17 mouse cellular contexts compared by ENCODE assay signal in genomic region chr17:71206136-71206893, GRCm38 (mm10). TPM values are rescaled to one million over a fixed set of nuclear protein-coding genes. Genes with fewer than 3 reads are reported as not detected.
DNase-seq lines count a peak whose midpoint lies in the region; ATAC-seq lines count a peak whose summit lies in the region.
"Had no signal": no experiment of that assay in that cellular context is flagged by ENCODE, and none has a peak within 500 bp of the region (broad histone marks: within the 10 kb centered on the region; RNA-seq: fewer than 3 reads in every experiment).

No protein-coding gene starts in this region.

- DNase-seq in adrenal gland, postnatal 10 days, result peak; percentile 13
- DNase-seq in adrenal gland, postnatal 14 days, result no peak
- DNase-seq in 3T3-L1 (ENCODE audit: low read depth, low spot score), result peak; percentile 29
- DNase-seq in induced T-regulatory cell, adult 2 months (ENCODE audit: low read depth), result peak; percentile 35
- no peak for DNase-seq in urinary bladder, adult 18-20 months (ENCODE audit: low spot score in 2 of 2)
- DNase-seq in ovary, postnatal 14 days (ENCODE audit: low spot score), result no peak
- no peak for DNase-seq in frontal cortex, postnatal 10 days (ENCODE audit: low spot score in 2 of 2)
- DNase-seq: cerebellum, adult 11 months; forebrain, postnatal 0 days; gastrocnemius, postnatal 14 days; kidney, postnatal 4 days; right cerebral cortex, postnatal 14 days had no signal

- H3K4me2 ChIP-seq in liver, embryonic 15.5 days, result peak overlapping the region; percentile 58
- H3K4me2 ChIP-seq: embryonic facial prominence, embryonic 15.5 days; heart, embryonic 15.5 days; hindbrain, embryonic 15.5 days had no signal

- peak overlapping the region; percentile 2 for H3K9ac ChIP-seq in liver, embryonic 15.5 days
- H3K9ac ChIP-seq: embryonic facial prominence, embryonic 15.5 days; forebrain, postnatal 0 days; heart, embryonic 15.5 days; hindbrain, embryonic 15.5 days had no signal

- no peaks in the 10 kb centered on the region for H3K27me3 ChIP-seq in liver, embryonic 15.5 days
- H3K27me3 ChIP-seq: embryonic facial prominence, embryonic 15.5 days; heart, embryonic 15.5 days; hindbrain, embryonic 15.5 days had no signal

- WGBS in liver, embryonic 15.5 days (ENCODE audit: insufficient replicate concordance), result 68% methylated on average over 12 of the region's 12 CpGs

- peaks cover 9% of the 10 kb centered on the region; the same call in 1 of the 2 replicates for H3K36me3 ChIP-seq in liver, embryonic 15.5 days (replicated peaks)
- H3K36me3 ChIP-seq: embryonic facial prominence, embryonic 15.5 days; hindbrain, embryonic 15.5 days had no signal

- H3K9me3 ChIP-seq in liver, embryonic 15.5 days (replicated peaks), result no peaks in the 10 kb centered on the region
- H3K9me3 ChIP-seq: embryonic facial prominence, embryonic 15.5 days; hindbrain, embryonic 15.5 days; limb, embryonic 10.5 days had no signal

- peaks cover 90% of the 10 kb centered on the region for H3K4me1 ChIP-seq in liver, embryonic 15.5 days (replicated peaks)
- H3K4me1 ChIP-seq: embryonic facial prominence, embryonic 15.5 days had no signal

- no peak for ATAC-seq in liver, embryonic 15.5 days (ENCODE audit: insufficient read depth)
- ATAC-seq: forebrain, postnatal 0 days had no signal

- peak overlapping the region; percentile 56 for H3K4me3 ChIP-seq in liver, embryonic 15.5 days (replicated peaks)
- H3K4me3 ChIP-seq: embryonic facial prominence, embryonic 15.5 days; heart, embryonic 15.5 days; hindbrain, embryonic 15.5 days; limb, embryonic 10.5 days had no signal

- peak overlapping the region; percentile 61; the same call in 1 of the 2 replicates for H3K27ac ChIP-seq in liver, embryonic 15.5 days (replicated peaks)
- H3K27ac ChIP-seq: embryonic facial prominence, embryonic 15.5 days; heart, embryonic 15.5 days; hindbrain, embryonic 15.5 days; limb, embryonic 10.5 days had no signal

RNA-seq across cellular contexts. Expression of gene Lpin2, which starts 24.0 kb away (rescaled TPM):
- 10 to 100 TPM; 39.2 to 42.3 TPM for total RNA-seq in adrenal gland, postnatal 10 days (2021)
- total RNA-seq in adrenal gland, postnatal 14 days (2021), result 32.6 and 43.0 TPM in 2 replicates
- polyA plus RNA-seq in liver, embryonic 15.5 days (2015; fragmentation: Nextera tagmentation; extraction: Ambion mirVana), result 42.3 and 46.7 TPM in 2 replicates

Comparison
In these comparisons a context has a peak if more than half of its experiments do, and no peak if none do; other contexts are left out.
1. DNase-seq: peak in adrenal gland, postnatal 10 days (single experiment), 3T3-L1 (single experiment) and induced T-regulatory cell, adult 2 months (single experiment); none in adrenal gland, postnatal 14 days (single experiment), urinary bladder, adult 18-20 months (0 of 2), ovary, postnatal 14 days (single experiment) and frontal cortex, postnatal 10 days (0 of 2).